Mouse (Mus musculus) cerebellum, adult 2 months (tissue): ENCODE measurements at regions not wholly inside any gene's neighbourhood (a gene's known extent, or its start where the extent isn't known, plus 50 kb on each side); places are given as distances from the start of the nearest gene placed in this dataset.

Experiments used
- DNase-seq, 2 experiments: peaks; one replicate each; pipeline ENCODE4 v3.0.0; 2021
- H3K27ac ChIP-seq: fragments of 200-500 bp; 2 replicates; pipeline ENCODE4 v1.5.1; 2012; ENCODE audit warnings: low read length, control low read depth, inconsistent platforms; ENCODE audit not compliant: insufficient read depth
- H3K27me3 ChIP-seq: fragments of 200-500 bp; 2 replicates; pipeline ENCODE4 v1.6.1; 2012; ENCODE audit warnings: inconsistent platforms, mild to moderate bottlenecking, low read length, moderate library complexity; ENCODE audit not compliant: control insufficient read depth, insufficient read depth
- H3K4me1 ChIP-seq: fragments of 200-500 bp; 2 replicates; pipeline ENCODE4 v1.6.1; 2011; ENCODE audit warnings: low read length; ENCODE audit not compliant: control insufficient read depth, insufficient read depth
- H3K4me3 ChIP-seq: fragments of 200-500 bp; replicated peaks from 2 replicates; pipeline ENCODE3; 2011; ENCODE audit warnings: mild to moderate bottlenecking, low read depth, low read length, control low read depth; ENCODE audit not compliant: insufficient read depth
- CTCF ChIP-seq: fragments of 200-500 bp; IDR thresholded peaks from 2 replicates; pipeline ENCODE4 v1.5.1; 2011; ENCODE audit warnings: low read depth, mild to moderate bottlenecking, control low read depth, low read length, moderate library complexity, borderline replicate concordance; ENCODE audit not compliant: insufficient read depth
- POLR2A ChIP-seq: fragments of 200-500 bp; IDR thresholded peaks from 2 replicates; pipeline ENCODE4 v1.6.1; 2011; ENCODE audit warnings: low read length, control low read depth, borderline replicate concordance; ENCODE audit not compliant: insufficient read depth
- WGBS: fragments of 180-500 bp; shearing (Covaris S2); methylation state at CpG from one replicate; pipeline ENCODE4 v1.1.7; 2018; 5-methylcytosine and 5-hydroxymethylcytosine counted together

GRCm38 (mm10) chr13:99580296-99580695 is 64.0 kb upstream of the Map1b start:
- no peak for DNase-seq
- Histone ChIP-seq H3K27ac (no peak overlapping the region), H3K4me1 (no peaks in the 10 kb centered on the region), H3K27me3 (no peaks in the 10 kb centered on the region), H3K4me3 (no peak overlapping the region)
- TF ChIP-seq POLR2A, result no peak
- TF ChIP-seq CTCF, result no peak
- 89% methylated on average over 5 of the region's 5 CpGs for WGBS

- Histone ChIP-seq H3K27me3 (no peaks in the 10 kb centered on the region), H3K4me1 (no peaks in the 10 kb centered on the region), H3K4me3 (no peak overlapping the region), H3K27ac (no peak overlapping the region)
- DNase-seq, result no peak
- 70% methylated on average over 8 of the region's 8 CpGs for WGBS
- TF ChIP-seq CTCF (no peak), POLR2A (no peak)
Observed at GRCm38 (mm10) chr13:99579596-99580175, 63.3 kb upstream of the Map1b start.

- no peak for DNase-seq
- 74% methylated on average over 4 of the region's 4 CpGs for WGBS
- Histone ChIP-seq H3K27ac (no peak overlapping the region), H3K4me1 (no peaks in the 10 kb centered on the region), H3K27me3 (no peaks in the 10 kb centered on the region), H3K4me3 (no peak overlapping the region)
- TF ChIP-seq POLR2A (no peak), CTCF (no peak)
Observed at GRCm38 (mm10) chr13:99577686-99578085, 61.3 kb upstream of the Map1b start.

GRCm38 (mm10) chr13:99573021-99573420 is 56.7 kb upstream of the Map1b start:
- no peaks in the 10 kb centered on the region for H3K4me1 ChIP-seq
- TF ChIP-seq POLR2A (no peak), CTCF (no peak)
- H3K4me3 ChIP-seq, result no peak overlapping the region
- no peak overlapping the region for H3K27ac ChIP-seq
- no peaks in the 10 kb centered on the region for H3K27me3 ChIP-seq
- no peak for DNase-seq
- whole genome bisulfite sequencing, result 90% methylated on average over 7 of the region's 7 CpGs

- H3K4me3 ChIP-seq, result no peak overlapping the region
- H3K27ac ChIP-seq, result no peak overlapping the region
- H3K4me1 ChIP-seq, result no peaks in the 10 kb centered on the region
- H3K27me3 ChIP-seq, result no peaks in the 10 kb centered on the region
- DNase-seq, result no peak
- TF ChIP-seq POLR2A (no peak), CTCF (no peak)
- WGBS, result 85% methylated on average over 5 of the region's 5 CpGs
Observed at GRCm38 (mm10) chr13:99572381-99572780, 56.0 kb upstream of the Map1b start.
